Mouse (Mus musculus) gastrocnemius, postnatal 25 days (tissue): ENCODE results near the gene Dctn3. TPM values are rescaled to one million over a fixed set of nuclear protein-coding genes. Genes with fewer than 3 reads are reported as not detected.
"Not testable (repeated sequence)": the region's sequence is repeated elsewhere in the genome, so short reads cannot be mapped to it uniquely, and the experiment has no call there.

ENCODE experiments used
- DNase-seq: peaks from one replicate; pipeline ENCODE4 v3.0.0; 2022
- total RNA-seq, 2 experiments: library from RNA; stranded (reverse); gene quantifications; 1 replicate in 1 of 2; 2 replicates in 1 of 2; pipeline ENCODE4 v1.2.3; 2021

Dctn3 gene
- total RNA-seq, 2 experiments from 2014 or later, result 38.5 to 40.6 TPM

GRCm38 (mm10) chr4:41698421-41699016, 24.5 kb downstream of the Dctn3 start:
- DNase-seq, result peak; percentile 89

- peak; percentile 79 for DNase-seq
Observed at GRCm38 (mm10) chr4:41696930-41697841, 25.8 kb downstream of the Dctn3 start, which contains the start of gene Cntfr. Gene Cntfr (minus strand): TSS chr4:41697089.

GRCm38 (mm10) chr4:41696452-41696851, 26.5 kb downstream of the Dctn3 start:
- DNase-seq, result not testable (repeated sequence)

- not testable (repeated sequence) for DNase-seq
Observed at GRCm38 (mm10) chr4:41695800-41696199, 27.2 kb downstream of the Dctn3 start.

DNA sequence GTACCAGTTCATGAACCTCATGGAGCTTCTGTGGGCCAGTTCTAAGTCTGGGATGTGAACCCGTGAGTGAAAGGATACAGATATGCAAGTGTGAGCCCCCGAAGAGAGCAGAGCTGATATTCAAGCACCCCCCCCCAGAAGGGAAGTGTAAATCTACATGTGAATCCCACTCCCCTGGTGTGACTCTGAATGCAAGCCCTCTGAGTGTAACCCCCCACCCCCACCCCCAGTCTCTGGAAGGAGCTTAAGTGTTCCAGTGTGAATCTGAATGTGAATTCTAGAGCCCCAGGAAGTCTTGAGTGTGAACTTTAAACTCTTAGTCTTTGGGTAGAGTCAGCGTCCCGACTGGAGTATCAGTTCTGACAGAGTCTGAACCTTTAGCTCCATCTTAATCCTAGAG, 29.5 kb downstream of the Dctn3 start:
- not testable (repeated sequence) for DNase-seq

GRCm38 (mm10) chr4:41690014-41690413, 33.0 kb downstream of the Dctn3 start:
- not testable (repeated sequence) for DNase-seq

GRCm38 (mm10) chr4:41688562-41688961, 34.4 kb downstream of the Dctn3 start:
- DNase-seq, result not testable (repeated sequence)

DNA sequence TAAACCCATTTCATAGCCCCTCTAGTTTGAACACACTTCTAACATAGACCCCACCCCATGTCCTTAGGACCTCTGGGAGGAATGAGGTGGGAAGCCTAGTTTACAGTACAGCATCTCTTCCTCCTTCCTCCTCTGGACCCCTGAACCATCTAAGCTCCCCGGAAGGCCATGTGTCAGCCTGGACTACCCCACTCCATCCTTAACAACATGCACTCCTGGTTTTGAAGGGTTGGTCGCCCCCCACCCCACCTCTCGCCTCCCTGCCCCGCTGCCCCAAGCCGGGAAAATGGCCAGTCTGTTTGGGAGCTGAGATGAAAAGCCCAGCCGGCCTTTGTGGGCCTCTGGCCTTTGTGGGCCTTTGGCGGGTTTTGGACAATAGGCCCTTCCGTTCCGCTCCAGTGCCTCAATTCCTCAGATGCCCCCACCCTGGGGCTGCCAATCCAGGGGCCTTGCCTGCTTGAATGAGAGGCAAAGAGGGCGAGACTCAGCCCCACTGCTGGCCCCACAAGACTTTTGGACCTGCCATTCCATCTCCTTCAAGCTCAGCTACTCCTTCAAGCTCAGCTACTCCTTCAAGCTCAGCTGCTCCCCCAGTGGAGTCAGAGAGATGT, 37.0 kb downstream of the Dctn3 start:
- not testable (repeated sequence) for DNase-seq

DNA sequence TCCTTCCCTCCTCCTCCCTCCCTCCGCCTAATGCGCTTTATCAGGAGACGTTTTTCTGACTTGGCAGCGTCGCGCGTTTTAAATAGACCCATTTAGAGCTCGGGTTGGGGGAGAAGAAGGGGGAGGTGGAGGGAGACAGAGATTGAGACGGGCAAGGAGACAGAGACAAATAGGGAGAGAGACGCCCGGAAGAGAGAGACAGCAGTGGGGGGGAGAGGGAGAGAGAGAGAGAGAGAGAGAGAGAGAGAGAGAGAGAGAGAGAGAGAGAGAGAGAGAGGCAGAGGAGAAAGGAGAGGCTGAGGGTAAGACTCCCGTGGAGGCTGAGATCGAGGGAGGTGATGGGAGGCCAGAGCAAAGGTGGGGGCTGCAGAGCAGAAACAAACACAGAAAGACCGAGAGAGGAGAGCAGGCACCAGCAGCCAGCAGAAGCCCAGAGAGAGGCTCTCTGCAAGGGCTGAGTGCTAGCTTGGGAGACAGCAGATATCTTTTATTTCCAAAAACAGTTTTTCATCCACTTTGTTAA, 38.0 kb downstream of the Dctn3 start:
- not testable (repeated sequence) for DNase-seq

- not testable (repeated sequence) for DNase-seq
Observed at GRCm38 (mm10) chr4:41684131-41684930, 38.6 kb downstream of the Dctn3 start.

GRCm38 (mm10) chr4:41683303-41683702, 39.7 kb downstream of the Dctn3 start:
- DNase-seq, result not testable (repeated sequence)

- no peak for DNase-seq
Observed at GRCm38 (mm10) chr4:41682789-41683188, 40.2 kb downstream of the Dctn3 start.

GRCm38 (mm10) chr4:41681947-41682346, 41.0 kb downstream of the Dctn3 start:
- no peak for DNase-seq

GRCm38 (mm10) chr4:41681176-41681575, 41.8 kb downstream of the Dctn3 start:
- DNase-seq, result no peak

DNA sequence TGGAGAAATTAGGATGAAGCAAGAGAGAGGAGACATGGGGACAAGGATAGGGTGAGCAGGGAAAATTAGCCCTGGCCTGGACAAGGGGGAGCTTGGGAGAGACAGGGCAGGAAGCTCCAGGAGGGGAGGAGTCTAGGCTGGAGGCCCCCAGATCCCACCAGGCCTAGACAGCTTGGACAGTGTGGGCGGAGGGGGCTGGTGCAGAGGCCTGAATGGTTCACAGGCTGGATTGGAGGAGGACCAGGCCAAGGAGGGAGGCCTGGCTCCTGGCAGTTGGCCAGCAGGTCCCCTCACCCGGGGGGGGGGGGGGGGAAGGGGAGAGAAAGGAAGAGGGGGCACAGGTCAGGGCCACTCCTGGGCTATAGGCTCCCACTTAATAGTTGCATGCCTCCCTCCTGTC, 43.7 kb downstream of the Dctn3 start:
- DNase-seq, result no peak

GRCm38 (mm10) chr4:41678863-41679262, 44.1 kb downstream of the Dctn3 start:
- no peak for DNase-seq

DNA sequence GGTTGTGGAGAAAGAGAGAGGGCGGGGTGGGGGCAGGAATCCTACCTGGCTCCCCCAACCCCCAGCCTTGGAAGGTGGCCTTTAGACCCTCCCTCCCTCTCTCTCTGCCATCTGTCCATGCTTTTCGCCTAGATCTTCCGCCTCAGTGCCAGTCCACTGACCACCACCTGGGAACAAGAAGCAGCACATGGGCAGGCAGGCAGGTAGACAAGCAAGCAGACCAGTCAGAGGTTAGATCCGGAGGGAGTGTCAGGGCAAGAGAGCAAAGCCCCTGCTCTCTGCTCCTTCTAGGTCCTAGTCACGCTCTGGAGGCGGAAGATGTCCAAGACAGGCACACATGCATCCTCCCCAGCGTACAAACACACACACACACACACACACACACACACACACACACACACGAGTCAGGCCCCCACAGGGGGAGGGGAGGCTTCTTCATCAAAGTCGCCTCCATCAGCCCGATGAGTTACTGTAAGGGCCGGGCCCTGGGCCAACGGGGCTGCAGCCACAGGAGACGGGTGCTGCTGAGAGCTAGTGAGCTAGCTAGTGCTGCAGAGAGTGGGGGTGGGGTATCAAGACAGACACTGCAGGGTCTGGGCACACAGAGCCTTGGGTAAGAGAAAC, 45.9 kb downstream of the Dctn3 start:
- no peak for DNase-seq

- no peak for DNase-seq
Observed at GRCm38 (mm10) chr4:41676248-41677005, 46.5 kb downstream of the Dctn3 start.

- no peak for DNase-seq
Observed at GRCm38 (mm10) chr4:41673186-41673585, 49.8 kb downstream of the Dctn3 start.

DNA sequence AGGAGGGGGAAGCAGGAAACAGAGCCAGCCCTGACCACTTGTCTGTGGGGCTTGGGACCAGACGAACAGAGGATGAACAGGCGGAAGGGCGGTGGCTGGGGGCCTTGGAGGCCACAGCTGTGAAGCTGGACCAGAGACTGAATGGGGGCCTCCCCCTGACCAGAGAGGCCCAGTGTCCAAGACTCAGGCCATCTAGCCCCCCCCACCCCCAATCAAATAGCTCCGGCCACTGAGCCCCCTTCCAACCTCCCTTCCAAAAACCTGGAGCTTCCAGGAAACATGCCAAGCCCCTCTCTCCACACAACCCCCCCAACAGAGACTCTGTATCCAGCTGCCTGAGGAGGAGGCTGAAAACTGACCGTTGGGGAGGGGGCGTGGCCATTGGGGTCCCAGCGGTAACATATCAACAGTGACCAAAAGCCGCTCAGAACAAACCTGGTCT, 50.4 kb downstream of the Dctn3 start:
- DNase-seq, result no peak
